In the genomic region with DNA sequence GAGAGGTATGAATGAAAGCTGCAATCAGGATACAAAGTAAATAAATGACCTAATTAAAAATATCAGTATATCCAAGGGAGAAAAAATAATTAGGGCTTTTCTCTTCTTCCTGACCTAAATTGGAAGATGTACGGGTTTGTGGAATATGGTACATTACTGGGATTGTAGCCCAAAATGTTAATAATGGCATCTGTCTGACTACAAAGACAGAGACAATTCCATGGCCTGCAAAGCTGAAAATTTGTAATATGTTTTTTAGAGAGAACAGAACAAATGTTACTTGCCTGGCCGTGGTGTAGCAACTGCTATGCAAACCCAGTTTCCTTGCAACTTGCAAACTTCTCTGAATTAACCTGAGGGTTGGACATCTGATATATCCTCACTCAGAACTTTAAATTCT, we compare ENCODE assay signal across 17 mouse cellular contexts.
"Had no signal": no experiment of that assay in that cellular context is flagged by ENCODE, and none has a peak within 500 bp of the region (broad histone marks: within the 10 kb centered on the region; RNA-seq: fewer than 3 reads in every experiment).

No protein-coding gene starts in this region.

- H3K9me3 ChIP-seq: liver, embryonic 13.5 days; midbrain, embryonic 12.5 days; midbrain, embryonic 15.5 days; neural tube, embryonic 12.5 days; neural tube, embryonic 15.5 days had no signal

- H3K27me3 ChIP-seq: liver, embryonic 13.5 days; midbrain, embryonic 12.5 days; midbrain, embryonic 15.5 days; neural tube, embryonic 12.5 days; neural tube, embryonic 15.5 days had no signal

- H3K36me3 ChIP-seq: liver, embryonic 13.5 days; midbrain, embryonic 12.5 days; midbrain, embryonic 15.5 days; neural tube, embryonic 12.5 days; neural tube, embryonic 15.5 days had no signal

- H3K4me2 ChIP-seq: liver, embryonic 13.5 days; midbrain, embryonic 12.5 days; midbrain, embryonic 15.5 days; neural tube, embryonic 12.5 days; neural tube, embryonic 15.5 days had no signal

- H3K4me1 ChIP-seq: liver, embryonic 13.5 days; midbrain, embryonic 12.5 days; midbrain, embryonic 15.5 days; neural tube, embryonic 12.5 days; neural tube, embryonic 15.5 days had no signal

- H3K27ac ChIP-seq: kidney, postnatal 0 days; left cerebral cortex, adult 2 months; liver, embryonic 13.5 days; macrophage; midbrain, embryonic 12.5 days; midbrain, embryonic 15.5 days; neural tube, embryonic 12.5 days; neural tube, embryonic 15.5 days; stomach, postnatal 0 days had no signal

- DNase-seq: kidney, adult 2 months; kidney, postnatal 25 days; liver, embryonic 13.5 days; lung, adult 2 months; right cerebral cortex, adult 18-20 months; right cerebral cortex, postnatal 14 days; right cerebral cortex, postnatal 4 days; thymus, postnatal 25 days had no signal

- H3K4me3 ChIP-seq: left cerebral cortex, adult 2 months; liver, embryonic 13.5 days; midbrain, embryonic 12.5 days; midbrain, embryonic 15.5 days; neural tube, embryonic 12.5 days; neural tube, embryonic 15.5 days had no signal

- ATAC-seq: intestine, postnatal 0 days; midbrain, embryonic 15.5 days had no signal

- H3K9ac ChIP-seq: liver, embryonic 13.5 days; midbrain, embryonic 12.5 days; midbrain, embryonic 15.5 days; neural tube, embryonic 12.5 days; neural tube, embryonic 15.5 days had no signal
